Mouse (Mus musculus): ENCODE results near the gene Osbpl3.

- TF ChIP-seq CTCF (IDR thresholded peaks at IDR 0.05; ENCODE audit: control insufficient read depth, insufficient read depth, insufficient replicate concordance, low read depth, low read length) (no peak), POLR2A (IDR thresholded peaks at IDR 0.05; ENCODE audit: control insufficient read depth, low read depth, low read length) (no peak)
These were observed 134.3 kb downstream of the Osbpl3 start for GRCm38 (mm10) chr6:50321739-50322138.
